Mouse (Mus musculus): Measurements from ENCODE around the gene Dlx2.

Dlx2 gene

DNA sequence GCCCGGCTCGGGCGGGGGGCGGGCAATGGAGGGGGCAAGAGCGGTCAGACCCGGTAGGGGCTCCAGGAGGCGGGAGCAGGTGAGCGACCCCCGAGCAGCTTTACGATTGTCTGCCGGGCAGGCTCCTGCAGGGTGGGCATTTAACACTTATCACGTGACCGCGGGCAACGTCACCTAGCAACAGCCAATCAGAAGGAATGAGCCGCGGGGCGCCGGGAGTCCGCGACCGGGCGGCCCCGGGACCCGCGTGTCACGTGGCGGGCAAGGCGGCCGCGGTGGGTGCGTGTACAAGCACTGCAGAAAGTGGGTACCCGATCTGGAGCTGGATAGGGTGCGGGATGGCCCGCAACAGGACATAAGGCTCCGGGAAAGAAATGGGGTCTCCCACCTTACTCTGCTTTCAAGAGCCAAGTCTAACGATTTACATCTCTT, at the start of gene Dlx2:
TSS of gene Dlx2 (minus strand) at position 115 of the 432 bp plus-strand sequence.
- in situ Hi-C loops (cut with MboI; ENCODE audit: unreplicated experiment in 2 of 2): loop anchor here in 1 of 2 experiments (5.0 kb wide), 1 partner anchor 94 kb away; the partner anchor contains the start of gene Metap1d

DNA sequence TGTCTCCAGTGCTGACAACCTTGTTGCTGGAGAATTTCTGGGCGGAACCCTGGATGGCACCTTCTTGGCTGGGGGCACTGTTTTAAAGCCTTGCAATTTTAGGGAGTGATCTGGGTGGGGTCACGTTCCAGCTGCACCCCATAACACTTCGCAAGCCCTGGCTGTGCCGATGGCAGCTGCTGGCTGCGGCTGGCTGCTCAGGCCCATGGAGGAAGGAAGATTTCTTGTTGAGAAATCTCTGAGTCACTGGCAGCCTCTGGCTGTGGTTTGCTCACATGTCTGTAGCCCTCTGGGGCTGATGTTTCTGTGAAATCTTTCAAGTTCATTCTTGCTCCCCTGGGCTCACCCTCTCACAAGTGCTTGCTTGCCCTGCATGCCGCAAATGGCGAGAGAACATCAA, 47.9 kb upstream of the Dlx2 start:
- in situ Hi-C loops (cut with MboI; ENCODE audit: unreplicated experiment in 2 of 2): loop anchor here in 1 of 2 experiments (25.0 kb wide), 1 partner anchor 568 kb away; no protein-coding TSS in a partner anchor

DNA sequence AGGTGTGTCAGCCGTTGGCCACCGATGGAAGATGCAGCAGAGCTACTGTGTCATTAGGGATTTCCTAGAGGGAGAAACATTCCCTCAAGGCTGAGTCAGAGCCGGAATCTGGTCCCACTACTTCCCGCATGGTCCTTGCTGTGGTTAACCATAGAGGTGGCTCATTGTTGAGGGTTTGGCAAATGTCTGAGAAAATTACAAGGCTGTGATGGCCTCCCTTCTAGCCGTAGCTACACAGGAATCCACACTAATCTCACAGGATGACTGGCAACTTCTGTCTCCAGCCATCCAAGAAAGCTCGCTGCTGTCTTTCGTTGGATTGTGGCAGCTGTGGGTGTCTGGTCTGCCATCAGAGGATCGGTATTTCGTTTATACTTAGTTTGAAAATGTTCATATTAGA, 42.6 kb upstream of the Dlx2 start:
- in situ Hi-C loops (cut with MboI; ENCODE audit: unreplicated experiment in 2 of 2): loop anchor here in 1 of 2 experiments (25.0 kb wide), 1 partner anchor 573 kb away; no protein-coding TSS in a partner anchor

- in situ Hi-C loops (cut with MboI; ENCODE audit: unreplicated experiment in 2 of 2): loop anchor here in 1 of 2 experiments (25.0 kb wide), 1 partner anchor 581 kb away; no protein-coding TSS in a partner anchor
These were observed 34.9 kb upstream of the Dlx2 start for GRCm38 (mm10) chr2:71581488-71581887.

- in situ Hi-C loops (cut with MboI; ENCODE audit: unreplicated experiment in 2 of 2): loop anchor here in 1 of 2 experiments (25.0 kb wide), 1 partner anchor 581 kb away; no protein-coding TSS in a partner anchor
These were observed 34.3 kb upstream of the Dlx2 start for GRCm38 (mm10) chr2:71580632-71581466.

DNA sequence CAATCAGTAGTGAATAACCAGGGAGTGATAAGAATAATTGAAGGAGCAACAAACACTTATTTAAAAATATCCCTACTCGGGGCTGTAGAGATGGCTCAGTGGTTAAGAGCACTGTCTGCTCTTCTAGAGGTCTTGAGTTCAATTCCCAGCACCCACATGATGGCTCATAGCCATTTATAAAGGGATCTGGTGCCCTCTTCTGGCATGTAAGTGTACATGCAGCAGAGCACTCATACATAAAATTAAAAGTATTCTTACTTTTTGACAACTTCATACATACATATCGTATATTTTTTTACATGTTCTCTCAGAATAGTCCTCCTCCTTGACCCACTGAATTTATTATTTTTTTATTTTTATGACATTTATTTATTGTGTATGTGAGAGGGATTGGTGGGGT, 30.5 kb upstream of the Dlx2 start:
- in situ Hi-C loops (cut with MboI; ENCODE audit: unreplicated experiment in 2 of 2): loop anchor here in 1 of 2 experiments (10.0 to 25.0 kb wide), 2 partner anchors 422 to 585 kb away; no protein-coding TSS in a partner anchor

GRCm38 (mm10) chr2:71573736-71574135, 27.2 kb upstream of the Dlx2 start:
- in situ Hi-C loops (cut with MboI; ENCODE audit: unreplicated experiment in 2 of 2): loop anchor here in 1 of 2 experiments (10.0 kb wide), 1 partner anchor 419 kb away; no protein-coding TSS in a partner anchor

- in situ Hi-C loops (cut with MboI; ENCODE audit: unreplicated experiment in 2 of 2): no loop called here
These were observed 19.9 kb upstream of the Dlx2 start for GRCm38 (mm10) chr2:71566466-71566865.

DNA sequence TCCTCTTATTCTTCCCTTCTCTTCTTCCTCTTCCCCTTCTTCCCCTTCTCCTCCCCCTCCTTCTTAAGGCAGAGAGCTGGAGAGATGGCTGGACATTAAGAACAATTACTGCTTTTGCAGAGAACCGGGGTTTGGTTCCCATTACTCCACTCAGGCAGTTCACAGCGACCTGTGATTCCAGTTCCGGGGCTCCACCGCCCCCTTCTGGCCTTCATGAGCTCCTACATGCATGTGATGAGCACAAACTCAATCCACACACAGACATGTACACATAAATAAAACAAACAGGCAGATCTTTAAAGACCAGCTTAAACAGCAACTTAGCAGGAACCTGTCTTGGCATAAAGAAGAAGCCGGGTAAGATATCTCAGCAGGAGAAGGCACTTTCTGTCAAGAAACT, 9.5 kb upstream of the Dlx2 start:
- in situ Hi-C loops (cut with MboI; ENCODE audit: unreplicated experiment in 2 of 2): no loop called here

GRCm38 (mm10) chr2:71551704-71552103, 5.2 kb upstream of the Dlx2 start:
- in situ Hi-C loops (cut with MboI; ENCODE audit: unreplicated experiment in 2 of 2): no loop called here

DNA sequence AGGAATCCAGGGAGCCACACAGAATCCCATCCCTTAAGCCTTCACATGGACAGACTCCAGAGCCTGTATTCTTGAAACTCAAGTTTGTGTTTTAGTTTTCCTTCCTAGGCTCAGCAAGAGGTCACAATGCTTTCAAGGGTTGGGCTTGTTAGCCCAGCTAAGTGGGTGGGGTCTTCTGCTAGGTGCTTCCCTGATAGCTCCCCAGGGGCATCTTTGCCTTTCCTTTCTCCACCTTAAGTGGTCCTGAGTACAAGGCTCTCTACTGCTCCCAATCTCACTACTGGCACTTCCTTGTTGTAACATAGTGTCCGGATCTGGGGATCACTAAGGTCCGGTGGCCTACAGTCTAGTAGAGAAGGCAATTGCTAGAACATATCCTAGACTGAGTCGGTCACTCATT, 3.8 kb upstream of the Dlx2 start:
- in situ Hi-C loops (cut with MboI; ENCODE audit: unreplicated experiment in 2 of 2): no loop called here

- in situ Hi-C loops (cut with MboI; ENCODE audit: unreplicated experiment in 2 of 2): loop anchor here in 1 of 2 experiments (5.0 kb wide), 1 partner anchor 96 kb away; the partner anchor contains the start of gene Metap1d
These were observed 1.3 kb upstream of the Dlx2 start for GRCm38 (mm10) chr2:71547829-71548228.

- in situ Hi-C loops (cut with MboI; ENCODE audit: unreplicated experiment in 2 of 2): loop anchor here in 1 of 2 experiments (5.0 kb wide), 1 partner anchor 94 kb away; the partner anchor contains the start of gene Metap1d
These were observed 493 bp downstream of the Dlx2 start for GRCm38 (mm10) chr2:71545882-71546639.

DNA sequence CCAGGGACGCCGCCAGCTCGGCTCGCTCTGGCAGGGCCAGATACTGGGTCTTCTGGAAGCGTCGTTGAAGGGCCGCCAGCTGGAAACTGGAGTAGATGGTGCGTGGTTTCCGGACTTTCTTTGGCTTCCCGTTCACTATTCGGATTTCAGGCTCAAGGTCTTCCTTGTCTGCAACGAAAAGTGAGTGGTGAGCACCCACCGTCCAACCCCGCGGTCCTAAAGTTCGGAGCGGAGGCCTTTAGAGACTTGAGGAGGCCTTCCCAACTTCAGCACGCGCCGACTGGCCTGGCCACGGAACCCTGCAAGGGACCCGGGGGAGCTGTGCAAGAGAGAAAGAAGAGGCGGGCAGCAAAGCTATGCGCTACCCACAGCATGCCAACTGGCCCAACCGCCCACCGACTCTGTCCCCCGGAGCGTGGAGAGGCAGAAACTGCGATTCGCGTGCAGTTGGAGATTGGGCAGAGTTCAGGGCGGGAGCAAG, 1.1 kb downstream of the Dlx2 start:
- in situ Hi-C loops (cut with MboI; ENCODE audit: unreplicated experiment in 2 of 2): loop anchor here in 1 of 2 experiments (5.0 kb wide), 1 partner anchor 93 kb away; the partner anchor contains the start of gene Metap1d

- in situ Hi-C loops (cut with MboI; ENCODE audit: unreplicated experiment in 2 of 2): loop anchor here (5.0 kb wide), 1 partner anchor 92 kb away; the partner anchor contains the start of gene Metap1d (in 2 of the 2)
These were observed 1.9 kb downstream of the Dlx2 start for GRCm38 (mm10) chr2:71544391-71545285.

GRCm38 (mm10) chr2:71543948-71544347, 2.6 kb downstream of the Dlx2 start:
- in situ Hi-C loops (cut with MboI; ENCODE audit: unreplicated experiment in 2 of 2): loop anchor here in 1 of 2 experiments (5.0 kb wide), 1 partner anchor 92 kb away; the partner anchor contains the start of gene Metap1d

DNA sequence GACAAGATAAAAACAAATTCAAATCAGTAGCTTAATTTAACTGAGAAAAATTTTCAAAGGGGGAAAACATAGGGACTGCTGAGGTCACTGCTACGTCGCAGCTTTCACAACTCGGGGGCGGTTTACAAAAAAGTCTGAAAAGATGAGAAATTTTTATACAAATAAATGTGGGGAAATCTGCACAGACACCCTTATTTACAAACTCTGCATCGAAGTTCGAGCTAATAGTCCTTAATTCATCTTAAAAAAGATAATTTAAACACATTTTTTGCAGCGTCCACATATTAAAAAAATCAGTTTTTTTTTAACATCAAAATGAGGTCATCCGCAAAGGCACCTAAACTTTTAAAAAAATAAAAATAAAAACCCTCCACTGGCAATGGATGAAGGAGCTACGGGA, 3.0 kb downstream of the Dlx2 start:
- in situ Hi-C loops (cut with MboI; ENCODE audit: unreplicated experiment in 2 of 2): loop anchor here in 1 of 2 experiments (5.0 kb wide), 1 partner anchor 91 kb away; the partner anchor contains the start of gene Metap1d

DNA sequence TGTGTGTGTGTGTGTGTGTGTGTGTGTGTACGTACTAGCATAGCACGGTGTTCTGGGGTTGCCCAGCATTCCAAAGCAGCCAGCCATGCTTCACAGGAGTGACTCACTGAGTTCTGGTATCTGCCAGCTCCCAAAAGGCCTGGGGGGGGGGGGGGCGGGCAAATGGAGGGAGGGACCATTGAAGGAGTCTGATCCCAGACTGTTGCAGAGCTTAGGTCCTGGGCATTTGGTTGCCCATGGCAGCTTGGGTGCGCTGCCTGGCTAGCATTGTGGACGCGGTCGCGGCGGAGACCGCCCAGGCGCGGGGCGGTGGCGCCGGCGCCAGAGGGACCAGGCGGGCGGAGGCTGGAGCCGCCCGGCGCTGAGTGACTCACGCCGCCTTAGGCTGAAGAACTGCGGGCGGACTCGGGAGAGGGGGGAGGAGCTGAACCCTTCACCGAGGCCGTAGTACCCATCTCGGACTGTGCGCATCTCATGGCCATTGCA, 3.7 kb downstream of the Dlx2 start:
- in situ Hi-C loops (cut with MboI; ENCODE audit: unreplicated experiment in 2 of 2): loop anchor here in 1 of 2 experiments (5.0 kb wide), 1 partner anchor 91 kb away; the partner anchor contains the start of gene Metap1d

All from v-Abl transformed pro-B cells (cell line).